Mouse (Mus musculus): Measurements from ENCODE around the gene Thumpd3. TPM values are rescaled to one million over a fixed set of nuclear protein-coding genes. Genes with fewer than 3 reads are reported as not detected.

Gene Thumpd3
- polyA plus RNA-seq, 1 experiment from 2014 or later, result 42.6 TPM

GRCm38 (mm10) chr6:113078031-113078721, 32.2 kb downstream of the Thumpd3 start:
- Histone ChIP-seq H3K36me3 (ENCODE audit: control insufficient read depth, insufficient read depth, low read length) (no peaks in the 10 kb centered on the region), H3K9me3 (ENCODE audit: control insufficient read depth, low read depth, low read length) (no peaks in the 10 kb centered on the region), H3K4me1 (ENCODE audit: control insufficient read depth, insufficient read depth, low read length) (peaks cover 25% of the 10 kb centered on the region), H3K9ac (replicated peaks; ENCODE audit: low read depth, low read length) (peak overlapping the region; percentile 99), H3K4me2 (replicated peaks; ENCODE audit: low read depth, low read length) (peak overlapping the region; percentile 87), H3K27ac (ENCODE audit: low read length) (peak overlapping the region; percentile 100), H3K27me3 (ENCODE audit: control insufficient read depth, insufficient read depth, low read length) (no peaks in the 10 kb centered on the region), H3K4me3 (ENCODE audit: low read depth, low read length) (peak overlapping the region; percentile 80)
- ATAC-seq (ENCODE audit: insufficient number of reproducible peaks, insufficient read depth, low FRiP score, low read depth), result no peak
- WGBS, result under 1% methylated on average over 18 of the region's 18 CpGs

DNA sequence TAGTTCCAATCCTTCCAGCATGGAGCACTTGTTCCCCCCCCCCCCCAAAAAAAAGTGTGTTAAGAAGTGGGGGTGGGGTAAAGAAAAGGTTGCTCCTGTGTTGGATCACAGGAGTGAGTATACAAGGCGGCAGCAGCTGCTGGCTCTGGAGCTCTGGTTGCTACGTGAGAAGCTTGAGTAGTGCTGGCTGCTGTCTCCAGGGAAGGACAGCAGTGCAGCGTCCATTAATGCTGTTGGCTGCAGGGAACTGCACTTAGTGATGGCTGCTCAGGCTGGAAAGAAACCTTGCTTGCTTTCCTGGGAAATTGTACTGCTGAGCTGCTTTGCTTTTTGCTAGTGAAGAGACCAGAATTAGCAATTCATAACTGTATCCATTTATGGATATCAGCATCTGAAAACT, 33.5 kb downstream of the Thumpd3 start:
- ATAC-seq (ENCODE audit: insufficient number of reproducible peaks, insufficient read depth, low FRiP score, low read depth), result no peak
- Histone ChIP-seq H3K27me3 (ENCODE audit: control insufficient read depth, insufficient read depth, low read length) (no peaks in the 10 kb centered on the region), H3K9me3 (ENCODE audit: control insufficient read depth, low read depth, low read length) (no peaks in the 10 kb centered on the region), H3K4me2 (replicated peaks; ENCODE audit: low read depth, low read length) (peak overlapping the region; percentile 87), H3K9ac (replicated peaks; ENCODE audit: low read depth, low read length) (peak overlapping the region; percentile 99), H3K4me3 (ENCODE audit: low read depth, low read length) (peak overlapping the region; percentile 80), H3K27ac (ENCODE audit: low read length) (peak overlapping the region; percentile 66; the same call in 1 of the 2 replicates), H3K4me1 (ENCODE audit: control insufficient read depth, insufficient read depth, low read length) (peaks cover 26% of the 10 kb centered on the region), H3K36me3 (ENCODE audit: control insufficient read depth, insufficient read depth, low read length) (no peaks in the 10 kb centered on the region)
- WGBS, result 0% methylated on average over 3 of the region's 3 CpGs

DNA sequence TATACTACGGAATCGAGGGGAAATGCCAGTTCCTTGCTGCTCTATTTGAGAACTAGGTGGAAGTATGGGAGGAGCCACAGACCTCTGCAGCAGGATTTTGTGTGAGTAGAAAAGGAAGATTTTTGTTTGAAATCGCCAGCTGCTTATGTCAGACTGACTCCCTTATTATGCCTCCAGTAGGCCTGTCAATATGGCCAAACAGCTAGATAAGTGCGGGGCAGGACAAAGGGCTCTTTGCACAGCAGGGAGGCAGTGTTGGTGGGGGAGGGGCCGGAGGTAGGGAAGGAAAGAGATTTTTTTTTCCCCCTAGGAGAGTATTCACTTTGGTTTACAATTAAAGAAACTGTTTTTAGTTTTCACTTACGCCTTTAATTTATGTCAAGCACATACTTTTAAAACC, 36.2 kb downstream of the Thumpd3 start:
- no peak overlapping the region for H3K9ac ChIP-seq (replicated peaks; ENCODE audit: low read depth, low read length)

GRCm38 (mm10) chr6:113084590-113084989, 38.6 kb downstream of the Thumpd3 start:
- H3K36me3 ChIP-seq (ENCODE audit: control insufficient read depth, insufficient read depth, low read length), result no peaks in the 10 kb centered on the region
- no peak overlapping the region for H3K27ac ChIP-seq (ENCODE audit: low read length)

More for the DNA sequence above, 36.2 kb downstream of the Thumpd3 start:
- 14% methylated on average over 6 of the region's 6 CpGs for whole genome bisulfite sequencing
- ATAC-seq (ENCODE audit: insufficient number of reproducible peaks, insufficient read depth, low FRiP score, low read depth), result 0 out of 2 replicates have a peak, but pooled peaks have one; percentile 46
- no peaks in the 10 kb centered on the region for H3K9me3 ChIP-seq (ENCODE audit: control insufficient read depth, low read depth, low read length)
- peak overlapping the region; percentile 61; the same call in 1 of the 2 replicates for H3K27ac ChIP-seq (ENCODE audit: low read length)
- H3K4me1 ChIP-seq (ENCODE audit: control insufficient read depth, insufficient read depth, low read length), result peaks cover 19% of the 10 kb centered on the region; the same call in 1 of the 2 replicates
- no peak overlapping the region for H3K4me3 ChIP-seq (ENCODE audit: low read depth, low read length)
- H3K27me3 ChIP-seq (ENCODE audit: control insufficient read depth, insufficient read depth, low read length), result no peaks in the 10 kb centered on the region
- no peaks in the 10 kb centered on the region for H3K36me3 ChIP-seq (ENCODE audit: control insufficient read depth, insufficient read depth, low read length)
- H3K4me2 ChIP-seq (replicated peaks; ENCODE audit: low read depth, low read length), result peak overlapping the region; percentile 30

DNA sequence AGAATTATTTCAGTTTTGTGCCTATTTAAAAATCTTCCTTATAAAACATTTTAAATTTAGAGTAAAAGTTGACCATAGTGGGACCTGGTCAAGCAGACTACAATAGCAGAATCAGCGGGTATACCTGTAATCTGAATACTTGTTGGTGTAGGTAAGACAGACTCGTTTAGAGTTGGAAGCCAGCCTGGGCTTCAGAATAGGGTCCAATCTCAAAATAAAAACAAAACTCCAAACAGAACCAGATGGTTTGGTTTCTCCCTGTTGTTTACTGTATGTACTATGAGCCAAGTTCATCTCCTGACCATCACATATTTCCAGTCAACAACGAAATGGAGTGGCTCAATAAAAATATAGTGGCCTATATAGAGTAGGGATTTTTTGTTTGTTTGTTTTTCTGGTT, 47.2 kb downstream of the Thumpd3 start:
- Histone ChIP-seq H3K27me3 (ENCODE audit: control insufficient read depth, insufficient read depth, low read length) (no peaks in the 10 kb centered on the region), H3K4me1 (ENCODE audit: control insufficient read depth, insufficient read depth, low read length) (no peaks in the 10 kb centered on the region), H3K9ac (replicated peaks; ENCODE audit: low read depth, low read length) (no peak overlapping the region), H3K4me2 (replicated peaks; ENCODE audit: low read depth, low read length) (no peak overlapping the region), H3K4me3 (ENCODE audit: low read depth, low read length) (no peak overlapping the region), H3K9me3 (ENCODE audit: control insufficient read depth, low read depth, low read length) (no peaks in the 10 kb centered on the region), H3K27ac (ENCODE audit: low read length) (no peak overlapping the region), H3K36me3 (ENCODE audit: control insufficient read depth, insufficient read depth, low read length) (no peaks in the 10 kb centered on the region; the same call in 1 of the 2 replicates)
- WGBS, result 89% methylated on average over 3 of the region's 3 CpGs
- no peak for ATAC-seq (ENCODE audit: insufficient number of reproducible peaks, insufficient read depth, low FRiP score, low read depth)

More at GRCm38 (mm10) chr6:113084590-113084989, 38.6 kb downstream of the Thumpd3 start:
- Histone ChIP-seq H3K9ac (replicated peaks; ENCODE audit: low read depth, low read length) (no peak overlapping the region), H3K4me3 (ENCODE audit: low read depth, low read length) (no peak overlapping the region), H3K4me2 (replicated peaks; ENCODE audit: low read depth, low read length) (no peak overlapping the region), H3K4me1 (ENCODE audit: control insufficient read depth, insufficient read depth, low read length) (peaks cover 19% of the 10 kb centered on the region; the same call in 1 of the 2 replicates), H3K9me3 (ENCODE audit: control insufficient read depth, low read depth, low read length) (no peaks in the 10 kb centered on the region), H3K27me3 (ENCODE audit: control insufficient read depth, insufficient read depth, low read length) (no peaks in the 10 kb centered on the region)
- 63% methylated on average over 4 of the region's 4 CpGs for WGBS
- no peak for ATAC-seq (ENCODE audit: insufficient number of reproducible peaks, insufficient read depth, low FRiP score, low read depth)

DNA sequence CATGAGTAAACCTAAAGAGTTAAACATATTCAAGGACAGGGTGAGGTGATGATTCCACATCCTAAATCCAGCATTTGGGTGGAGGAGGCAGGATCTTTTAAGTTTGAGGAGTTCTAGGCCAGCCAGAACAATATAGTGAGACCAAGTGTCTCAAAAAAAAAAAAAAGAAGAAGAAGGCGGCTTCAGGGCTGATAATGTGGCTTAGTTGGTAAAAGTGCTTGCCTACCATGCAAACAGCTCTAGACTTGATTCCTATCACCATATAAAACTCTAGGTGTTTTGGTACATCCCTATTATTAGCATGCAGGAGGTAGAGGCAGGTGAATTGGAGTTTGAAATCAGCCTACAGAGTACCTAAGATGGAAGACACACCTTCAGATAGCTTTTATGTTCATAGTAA, 49.5 kb downstream of the Thumpd3 start:
- Histone ChIP-seq H3K4me1 (ENCODE audit: control insufficient read depth, insufficient read depth, low read length) (peaks cover 12% of the 10 kb centered on the region; the same call in 1 of the 2 replicates), H3K4me3 (ENCODE audit: low read depth, low read length) (no peak overlapping the region), H3K27me3 (ENCODE audit: control insufficient read depth, insufficient read depth, low read length) (no peaks in the 10 kb centered on the region), H3K4me2 (replicated peaks; ENCODE audit: low read depth, low read length) (no peak overlapping the region), H3K9ac (replicated peaks; ENCODE audit: low read depth, low read length) (no peak overlapping the region), H3K36me3 (ENCODE audit: control insufficient read depth, insufficient read depth, low read length) (no peaks in the 10 kb centered on the region; the same call in 1 of the 2 replicates), H3K27ac (ENCODE audit: low read length) (no peak overlapping the region), H3K9me3 (ENCODE audit: control insufficient read depth, low read depth, low read length) (no peaks in the 10 kb centered on the region)
- ATAC-seq (ENCODE audit: insufficient number of reproducible peaks, insufficient read depth, low FRiP score, low read depth), result no peak
- 76% methylated on average over 1 of the region's 1 CpGs for whole genome bisulfite sequencing

DNA sequence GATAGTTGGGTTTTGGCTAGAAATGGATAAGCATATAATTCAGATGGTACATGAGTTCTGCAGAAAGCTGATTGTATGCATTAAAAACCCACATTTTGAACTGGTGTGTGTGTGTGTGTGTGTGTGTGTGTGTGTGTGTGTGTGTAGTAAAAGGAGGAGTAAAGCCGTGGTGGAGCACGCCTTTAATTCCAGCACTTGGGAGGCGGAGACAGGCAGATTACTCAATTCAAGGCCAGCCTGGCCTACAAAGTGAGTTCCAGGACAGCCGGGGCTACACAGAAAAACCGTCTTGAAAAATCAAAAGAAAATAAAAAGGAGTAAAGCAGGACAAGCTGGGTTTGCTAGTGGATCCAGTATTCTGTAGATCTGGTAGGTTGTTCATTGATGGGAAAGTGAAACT, 51.6 kb downstream of the Thumpd3 start:
- H3K4me2 ChIP-seq (replicated peaks; ENCODE audit: low read depth, low read length), result no peak overlapping the region
- no peak overlapping the region for H3K27ac ChIP-seq (ENCODE audit: low read length)
- H3K27me3 ChIP-seq (ENCODE audit: control insufficient read depth, insufficient read depth, low read length), result no peaks in the 10 kb centered on the region
- no peaks in the 10 kb centered on the region; the same call in 1 of the 2 replicates for H3K36me3 ChIP-seq (ENCODE audit: control insufficient read depth, insufficient read depth, low read length)
- H3K9ac ChIP-seq (replicated peaks; ENCODE audit: low read depth, low read length), result no peak overlapping the region
- no peak overlapping the region for H3K4me3 ChIP-seq (ENCODE audit: low read depth, low read length)
- no peak for ATAC-seq (ENCODE audit: insufficient number of reproducible peaks, insufficient read depth, low FRiP score, low read depth)
- H3K4me1 ChIP-seq (ENCODE audit: control insufficient read depth, insufficient read depth, low read length), result peaks cover 15% of the 10 kb centered on the region; the same call in 1 of the 2 replicates
- WGBS, result 91% methylated on average over 5 of the region's 5 CpGs
- no peaks in the 10 kb centered on the region for H3K9me3 ChIP-seq (ENCODE audit: control insufficient read depth, low read depth, low read length)

- no peak overlapping the region; the same call in 1 of the 2 replicates for H3K4me2 ChIP-seq (replicated peaks; ENCODE audit: low read depth, low read length)
- peak; percentile 89; the same call in 1 of the 2 replicates for ATAC-seq (ENCODE audit: insufficient number of reproducible peaks, insufficient read depth, low FRiP score, low read depth)
- H3K4me1 ChIP-seq (ENCODE audit: control insufficient read depth, insufficient read depth, low read length), result peaks cover 15% of the 10 kb centered on the region; the same call in 1 of the 2 replicates
- no peak overlapping the region for H3K4me3 ChIP-seq (ENCODE audit: low read depth, low read length)
- peaks cover 1% of the 10 kb centered on the region; the same call in 1 of the 2 replicates for H3K36me3 ChIP-seq (ENCODE audit: control insufficient read depth, insufficient read depth, low read length)
- no peaks in the 10 kb centered on the region for H3K9me3 ChIP-seq (ENCODE audit: control insufficient read depth, low read depth, low read length)
- H3K9ac ChIP-seq (replicated peaks; ENCODE audit: low read depth, low read length), result no peak overlapping the region
- peak overlapping the region; percentile 64; the same call in 1 of the 2 replicates for H3K27ac ChIP-seq (ENCODE audit: low read length)
- WGBS, result 17% methylated on average over 5 of the region's 5 CpGs
- H3K27me3 ChIP-seq (ENCODE audit: control insufficient read depth, insufficient read depth, low read length), result no peaks in the 10 kb centered on the region
These were observed 53.7 kb downstream of the Thumpd3 start for GRCm38 (mm10) chr6:113099640-113100289.

All from stomach, embryonic 14.5 days (tissue).